Mouse (Mus musculus) forebrain, embryonic 10.5 days (tissue): ENCODE data around the gene Rptor. TPM values are rescaled to one million over a fixed set of nuclear protein-coding genes. Genes with fewer than 3 reads are reported as not detected.

Source experiments
- DNase-seq: peaks from one replicate; pipeline ENCODE4 v3.0.0-alpha.2; 2017; ENCODE audit warnings: low spot score; ENCODE audit errors: extremely low spot score
- H3K27ac ChIP-seq: fragments of 300-500 bp; sonication (generic); 2 replicates; pipeline ENCODE4 v1.5.1; 2016; ENCODE audit warnings: mild to moderate bottlenecking
- H3K27me3 ChIP-seq: fragments of 300-500 bp; sonication (generic); 2 replicates; pipeline ENCODE4 v1.6.1; 2016; ENCODE audit warnings: mild to moderate bottlenecking; ENCODE audit not compliant: poor library complexity, severe bottlenecking
- H3K36me3 ChIP-seq: fragments of 300-500 bp; sonication (generic); replicated peaks from 2 replicates; pipeline ENCODE4 v1.6.1; 2016; ENCODE audit warnings: mild to moderate bottlenecking, moderate library complexity
- H3K4me1 ChIP-seq: fragments of 300-500 bp; sonication (generic); 2 replicates; pipeline ENCODE4 v1.6.1; 2016
- H3K4me3 ChIP-seq: fragments of 300-500 bp; sonication (generic); 2 replicates; pipeline ENCODE4 v1.5.1; 2016; ENCODE audit warnings: mild to moderate bottlenecking, moderate library complexity
- H3K9me3 ChIP-seq: fragments of 300-500 bp; sonication (generic); 2 replicates; pipeline ENCODE4 v1.6.1; 2016; ENCODE audit warnings: mild to moderate bottlenecking, moderate library complexity
- WGBS: fragments of 180-500 bp; shearing (Covaris S2); methylation state at CpG from one replicate; pipeline ENCODE4 v1.1.7; 2016; 5-methylcytosine and 5-hydroxymethylcytosine counted together
- polyA plus RNA-seq: library from polyadenylated mRNA; unstranded; fragments of >200 nt; fragmentation: Nextera tagmentation; extraction: Ambion mirVana; gene quantifications from 2 replicates; pipeline ENCODE4 v1.2.1, GENCODE M21; 2016

Rptor gene
- polyA plus RNA-seq, 1 experiment from 2014 or later = 12.8 TPM

GRCm38 (mm10) chr11:119847076-119847475, 244.4 kb downstream of the Rptor start:
- 86% methylated on average over 3 of the region's 3 CpGs for WGBS
- H3K27ac ChIP-seq = no peak overlapping the region
- no peaks in the 10 kb centered on the region for H3K27me3 ChIP-seq
- no peak overlapping the region for H3K4me3 ChIP-seq
- H3K9me3 ChIP-seq = no peaks in the 10 kb centered on the region
- DNase-seq = no peak
- H3K36me3 ChIP-seq = peaks cover 70% of the 10 kb centered on the region
- no peaks in the 10 kb centered on the region for H3K4me1 ChIP-seq

- WGBS = 92% methylated on average over 3 of the region's 3 CpGs
- H3K9me3 ChIP-seq = no peaks in the 10 kb centered on the region
- no peak for DNase-seq
- no peak overlapping the region for H3K27ac ChIP-seq
- peaks cover 74% of the 10 kb centered on the region for H3K36me3 ChIP-seq
- no peaks in the 10 kb centered on the region for H3K27me3 ChIP-seq
- H3K4me1 ChIP-seq = no peaks in the 10 kb centered on the region
- no peak overlapping the region for H3K4me3 ChIP-seq
Observed at GRCm38 (mm10) chr11:119847569-119847968, 244.9 kb downstream of the Rptor start.

- WGBS = 96% methylated on average over 5 of the region's 5 CpGs
- H3K4me3 ChIP-seq = no peak overlapping the region
- H3K27me3 ChIP-seq = no peaks in the 10 kb centered on the region
- H3K36me3 ChIP-seq = peaks cover 81% of the 10 kb centered on the region
- no peaks in the 10 kb centered on the region for H3K9me3 ChIP-seq
- H3K4me1 ChIP-seq = no peaks in the 10 kb centered on the region
- no peak for DNase-seq
- no peak overlapping the region for H3K27ac ChIP-seq
Observed at GRCm38 (mm10) chr11:119848189-119848588, 245.5 kb downstream of the Rptor start.

- no peaks in the 10 kb centered on the region for H3K27me3 ChIP-seq
- no peaks in the 10 kb centered on the region for H3K9me3 ChIP-seq
- WGBS = 90% methylated on average over 7 of the region's 7 CpGs
- peaks cover 92% of the 10 kb centered on the region for H3K36me3 ChIP-seq
- H3K27ac ChIP-seq = no peak overlapping the region
- no peak for DNase-seq
- H3K4me3 ChIP-seq = no peak overlapping the region
- H3K4me1 ChIP-seq = 0 out of 2 replicates have a peak, but pooled peaks cover under 1% of the 10 kb centered on the region
Observed at GRCm38 (mm10) chr11:119855999-119856398, 253.3 kb downstream of the Rptor start.

- no peak overlapping the region for H3K4me3 ChIP-seq
- 93% methylated on average over 8 of the region's 8 CpGs for WGBS
- H3K27me3 ChIP-seq = no peaks in the 10 kb centered on the region
- H3K27ac ChIP-seq = no peak overlapping the region
- no peak for DNase-seq
- H3K9me3 ChIP-seq = no peaks in the 10 kb centered on the region
- peaks cover 16% of the 10 kb centered on the region; the same call in 1 of the 2 replicates for H3K4me1 ChIP-seq
- peaks cover 82% of the 10 kb centered on the region for H3K36me3 ChIP-seq
Observed at GRCm38 (mm10) chr11:119862523-119863299, 260.0 kb downstream of the Rptor start.

GRCm38 (mm10) chr11:119863421-119863821, 260.7 kb downstream of the Rptor start:
- H3K36me3 ChIP-seq = peaks cover 80% of the 10 kb centered on the region
- H3K9me3 ChIP-seq = no peaks in the 10 kb centered on the region
- no peaks in the 10 kb centered on the region for H3K27me3 ChIP-seq
- peak; percentile 28 for DNase-seq
- WGBS = 61% methylated on average over 10 of the region's 10 CpGs
- H3K4me1 ChIP-seq = peaks cover 16% of the 10 kb centered on the region; the same call in 1 of the 2 replicates
- H3K27ac ChIP-seq = no peak overlapping the region
- H3K4me3 ChIP-seq = no peak overlapping the region

- Histone ChIP-seq H3K9me3 (no peaks in the 10 kb centered on the region), H3K27me3 (no peaks in the 10 kb centered on the region), H3K4me3 (no peak overlapping the region), H3K36me3 (peaks cover 80% of the 10 kb centered on the region), H3K27ac (no peak overlapping the region), H3K4me1 (peaks cover 10% of the 10 kb centered on the region; the same call in 1 of the 2 replicates)
- DNase-seq = no peak
- WGBS = 86% methylated on average over 6 of the region's 6 CpGs
Observed at GRCm38 (mm10) chr11:119866837-119867236, 264.1 kb downstream of the Rptor start.

GRCm38 (mm10) chr11:119868138-119868537, 265.4 kb downstream of the Rptor start:
- H3K9me3 ChIP-seq = no peaks in the 10 kb centered on the region
- peaks cover 80% of the 10 kb centered on the region for H3K36me3 ChIP-seq
- H3K27me3 ChIP-seq = no peaks in the 10 kb centered on the region
- H3K27ac ChIP-seq = no peak overlapping the region
- no peak for DNase-seq
- WGBS = 91% methylated on average over 3 of the region's 3 CpGs
- no peak overlapping the region for H3K4me3 ChIP-seq
- peaks cover 4% of the 10 kb centered on the region; the same call in 1 of the 2 replicates for H3K4me1 ChIP-seq

- no peak overlapping the region for H3K4me3 ChIP-seq
- H3K36me3 ChIP-seq = peaks cover 80% of the 10 kb centered on the region
- H3K27ac ChIP-seq = no peak overlapping the region
- no peaks in the 10 kb centered on the region for H3K27me3 ChIP-seq
- no peaks in the 10 kb centered on the region for H3K9me3 ChIP-seq
- H3K4me1 ChIP-seq = no peaks in the 10 kb centered on the region; the same call in 1 of the 2 replicates
- whole genome bisulfite sequencing = 84% methylated on average over 4 of the region's 4 CpGs
- no peak for DNase-seq
Observed at GRCm38 (mm10) chr11:119868556-119868955, 265.9 kb downstream of the Rptor start.

GRCm38 (mm10) chr11:119871141-119871540, 268.4 kb downstream of the Rptor start:
- Histone ChIP-seq H3K27me3 (no peaks in the 10 kb centered on the region), H3K27ac (no peak overlapping the region), H3K9me3 (no peaks in the 10 kb centered on the region), H3K4me3 (no peak overlapping the region), H3K4me1 (no peaks in the 10 kb centered on the region), H3K36me3 (peaks cover 89% of the 10 kb centered on the region)
- DNase-seq = no peak
- 87% methylated on average over 7 of the region's 7 CpGs for WGBS

- Histone ChIP-seq H3K27me3 (no peaks in the 10 kb centered on the region), H3K4me3 (no peak overlapping the region), H3K27ac (no peak overlapping the region), H3K9me3 (no peaks in the 10 kb centered on the region), H3K36me3 (peaks cover 94% of the 10 kb centered on the region), H3K4me1 (no peaks in the 10 kb centered on the region)
- DNase-seq = no peak
- 93% methylated on average over 4 of the region's 4 CpGs for WGBS
Observed at GRCm38 (mm10) chr11:119873643-119874042, 270.9 kb downstream of the Rptor start.

GRCm38 (mm10) chr11:119874841-119875240, 272.1 kb downstream of the Rptor start:
- 87% methylated on average over 1 of the region's 1 CpGs for WGBS

GRCm38 (mm10) chr11:119875685-119876084, 273.0 kb downstream of the Rptor start:
- peaks cover 99% of the 10 kb centered on the region for H3K36me3 ChIP-seq

More at GRCm38 (mm10) chr11:119874841-119875240, 272.1 kb downstream of the Rptor start:
- no peak overlapping the region for H3K4me3 ChIP-seq
- no peaks in the 10 kb centered on the region for H3K27me3 ChIP-seq
- no peaks in the 10 kb centered on the region for H3K4me1 ChIP-seq
- no peak overlapping the region for H3K27ac ChIP-seq
- peaks cover 94% of the 10 kb centered on the region for H3K36me3 ChIP-seq
- no peak for DNase-seq
- no peaks in the 10 kb centered on the region for H3K9me3 ChIP-seq

More at GRCm38 (mm10) chr11:119875685-119876084, 273.0 kb downstream of the Rptor start:
- no peak overlapping the region for H3K27ac ChIP-seq
- no peak overlapping the region for H3K4me3 ChIP-seq
- no peaks in the 10 kb centered on the region for H3K9me3 ChIP-seq
- no peaks in the 10 kb centered on the region for H3K4me1 ChIP-seq
- no peaks in the 10 kb centered on the region for H3K27me3 ChIP-seq
- DNase-seq = no peak
- 91% methylated on average over 9 of the region's 9 CpGs for WGBS
